8 mouse cellular contexts compared by ENCODE assay signal in genomic region chr2:17853500-17854011, GRCm38 (mm10).
DNase-seq lines count a peak whose midpoint lies in the region; ATAC-seq and TF ChIP-seq lines count a peak whose summit lies in the region.

No protein-coding gene starts in this region.

- no peak overlapping the region for H3K4me3 ChIP-seq in forebrain, embryonic 11.5 days (ENCODE audit: low read depth, low read length)
- no peak overlapping the region for H3K4me3 ChIP-seq in forebrain, embryonic 10.5 days
- H3K4me3 ChIP-seq in limb, embryonic 12.5 days (replicated peaks) = no peak overlapping the region
- no peak overlapping the region for H3K4me3 ChIP-seq in limb, embryonic 10.5 days
- H3K4me3 ChIP-seq in hindbrain, embryonic 11.5 days (ENCODE audit: low read depth, low read length) = no peak overlapping the region
- H3K4me3 ChIP-seq in neural tube, embryonic 12.5 days = no peak overlapping the region
- no peak overlapping the region for H3K4me3 ChIP-seq in layer of hippocampus, adult 2 months

- no peak overlapping the region for H3K9ac ChIP-seq in forebrain, embryonic 11.5 days (ENCODE audit: low read length)
- H3K9ac ChIP-seq in limb, embryonic 12.5 days (replicated peaks) = no peak overlapping the region
- no peak overlapping the region for H3K9ac ChIP-seq in hindbrain, embryonic 11.5 days (ENCODE audit: low read depth, low read length)
- no peak overlapping the region for H3K9ac ChIP-seq in neural tube, embryonic 12.5 days

- TF ChIP-seq CTCF in layer of hippocampus, adult 2 months (conservative IDR thresholded peaks at IDR 0.05) = no peak

- H3K4me1 ChIP-seq in forebrain, embryonic 11.5 days (replicated peaks; ENCODE audit: control insufficient read depth, insufficient read depth, low read length) = peaks cover 6% of the 10 kb centered on the region; the same call in 1 of the 2 replicates
- peaks cover 16% of the 10 kb centered on the region for H3K4me1 ChIP-seq in forebrain, embryonic 10.5 days
- peaks cover 25% of the 10 kb centered on the region for H3K4me1 ChIP-seq in limb, embryonic 12.5 days (replicated peaks)
- peaks cover 27% of the 10 kb centered on the region for H3K4me1 ChIP-seq in limb, embryonic 10.5 days
- peaks cover 5% of the 10 kb centered on the region; the same call in 1 of the 2 replicates for H3K4me1 ChIP-seq in hindbrain, embryonic 11.5 days (replicated peaks; ENCODE audit: control insufficient read depth, insufficient read depth, low read length)
- peaks cover 8% of the 10 kb centered on the region for H3K4me1 ChIP-seq in neural tube, embryonic 12.5 days

- no peaks in the 10 kb centered on the region for H3K27me3 ChIP-seq in forebrain, embryonic 11.5 days (ENCODE audit: control insufficient read depth, insufficient read depth, low read length)
- H3K27me3 ChIP-seq in forebrain, embryonic 10.5 days (ENCODE audit: poor library complexity, severe bottlenecking) = peaks cover 4% of the 10 kb centered on the region; the same call in 1 of the 2 replicates
- peaks cover 6% of the 10 kb centered on the region; the same call in 1 of the 2 replicates for H3K27me3 ChIP-seq in limb, embryonic 12.5 days
- H3K27me3 ChIP-seq in limb, embryonic 10.5 days (ENCODE audit: low read depth, poor library complexity, severe bottlenecking) = peaks cover 5% of the 10 kb centered on the region; the same call in 1 of the 2 replicates
- H3K27me3 ChIP-seq in hindbrain, embryonic 11.5 days (ENCODE audit: control insufficient read depth, insufficient read depth, low read length) = no peaks in the 10 kb centered on the region
- no peaks in the 10 kb centered on the region for H3K27me3 ChIP-seq in neural tube, embryonic 12.5 days (replicated peaks)

- peak; percentile 61 for ATAC-seq in forebrain, embryonic 11.5 days (replicated peaks; ENCODE audit: low FRiP score)
- ATAC-seq in limb, embryonic 12.5 days (ENCODE audit: insufficient number of reproducible peaks, insufficient read depth, low FRiP score, low TSS enrichment, low read depth) = no peak
- ATAC-seq in hindbrain, embryonic 11.5 days (ENCODE audit: low FRiP score) = no peak
- ATAC-seq in neural tube, embryonic 12.5 days (ENCODE audit: low FRiP score, low read depth) = 0 out of 2 replicates have a peak, but pooled peaks have one; percentile 27

- 33% methylated on average over 11 of the region's 11 CpGs for WGBS in forebrain, embryonic 11.5 days
- WGBS in forebrain, embryonic 10.5 days = 32% methylated on average over 11 of the region's 11 CpGs
- 24% methylated on average over 11 of the region's 11 CpGs for WGBS in limb, embryonic 12.5 days
- 33% methylated on average over 11 of the region's 11 CpGs for WGBS in limb, embryonic 10.5 days
- 29% methylated on average over 11 of the region's 11 CpGs for WGBS in hindbrain, embryonic 11.5 days
- 28% methylated on average over 11 of the region's 11 CpGs for WGBS in neural tube, embryonic 12.5 days

- H3K36me3 ChIP-seq in forebrain, embryonic 11.5 days (ENCODE audit: control insufficient read depth, insufficient read depth, low read length) = no peaks in the 10 kb centered on the region
- no peaks in the 10 kb centered on the region for H3K36me3 ChIP-seq in forebrain, embryonic 10.5 days (replicated peaks)
- H3K36me3 ChIP-seq in limb, embryonic 12.5 days = no peaks in the 10 kb centered on the region
- no peaks in the 10 kb centered on the region for H3K36me3 ChIP-seq in limb, embryonic 10.5 days
- H3K36me3 ChIP-seq in hindbrain, embryonic 11.5 days (ENCODE audit: control insufficient read depth, insufficient read depth, low read length) = no peaks in the 10 kb centered on the region
- H3K36me3 ChIP-seq in neural tube, embryonic 12.5 days = no peaks in the 10 kb centered on the region

- H3K27ac ChIP-seq in forebrain, embryonic 11.5 days (ENCODE audit: low read depth, low read length) = no peak overlapping the region
- no peak overlapping the region for H3K27ac ChIP-seq in forebrain, embryonic 10.5 days
- no peak overlapping the region for H3K27ac ChIP-seq in limb, embryonic 12.5 days
- no peak overlapping the region for H3K27ac ChIP-seq in limb, embryonic 10.5 days
- H3K27ac ChIP-seq in hindbrain, embryonic 11.5 days (ENCODE audit: low read depth, low read length) = no peak overlapping the region
- no peak overlapping the region for H3K27ac ChIP-seq in neural tube, embryonic 12.5 days
- H3K27ac ChIP-seq in layer of hippocampus, adult 2 months = no peak overlapping the region

- no peak for DNase-seq in forebrain, embryonic 11.5 days (ENCODE audit: low spot score)
- no peak for DNase-seq in forebrain, embryonic 10.5 days (ENCODE audit: extremely low spot score, low spot score)
- DNase-seq in limb, embryonic 10.5 days (ENCODE audit: low spot score) = no peak
- peak; percentile 22 for DNase-seq in hindbrain, embryonic 11.5 days (ENCODE audit: low spot score)
- DNase-seq in testis, postnatal 10 days (ENCODE audit: low spot score) = no peak
- no peak for DNase-seq in layer of hippocampus, adult 2 months (ENCODE audit: low spot score in 2 of 2)

- H3K4me2 ChIP-seq in forebrain, embryonic 11.5 days (ENCODE audit: low read depth, low read length, severe bottlenecking) = peak overlapping the region; percentile 48; the same call in 1 of the 2 replicates
- H3K4me2 ChIP-seq in limb, embryonic 12.5 days = peak overlapping the region; percentile 33
- no peak overlapping the region for H3K4me2 ChIP-seq in hindbrain, embryonic 11.5 days (replicated peaks; ENCODE audit: low read depth, low read length)
- peak overlapping the region; percentile 55; the same call in 1 of the 2 replicates for H3K4me2 ChIP-seq in neural tube, embryonic 12.5 days (replicated peaks)

- no peaks in the 10 kb centered on the region for H3K9me3 ChIP-seq in forebrain, embryonic 11.5 days (ENCODE audit: control insufficient read depth, low read length)
- no peaks in the 10 kb centered on the region for H3K9me3 ChIP-seq in forebrain, embryonic 10.5 days
- no peaks in the 10 kb centered on the region for H3K9me3 ChIP-seq in limb, embryonic 12.5 days
- H3K9me3 ChIP-seq in limb, embryonic 10.5 days (replicated peaks) = no peaks in the 10 kb centered on the region
- H3K9me3 ChIP-seq in hindbrain, embryonic 11.5 days (ENCODE audit: control insufficient read depth, low read length) = no peaks in the 10 kb centered on the region
- no peaks in the 10 kb centered on the region for H3K9me3 ChIP-seq in neural tube, embryonic 12.5 days

Comparison
In these comparisons a context has a peak if more than half of its experiments do, and no peak if none do; other contexts are left out.
1. ATAC-seq: peak in forebrain, embryonic 11.5 days (single experiment) and neural tube, embryonic 12.5 days (single experiment); none in limb, embryonic 12.5 days (single experiment) and hindbrain, embryonic 11.5 days (single experiment).